ENCODE assay signal across 25 mouse cellular contexts in genomic region chr1:170112261-170112660, GRCm38 (mm10). TPM values are rescaled to one million over a fixed set of nuclear protein-coding genes. Genes with fewer than 3 reads are reported as not detected.
DNase-seq lines count a peak whose midpoint lies in the region; ATAC-seq and TF ChIP-seq lines count a peak whose summit lies in the region.
"Had no signal": no experiment of that assay in that cellular context is flagged by ENCODE, and none has a peak within 500 bp of the region (broad histone marks: within the 10 kb centered on the region; RNA-seq: fewer than 3 reads in every experiment).

No protein-coding gene starts in this region.

- no peak overlapping the region for H3K9ac ChIP-seq in neural tube, embryonic 13.5 days
- H3K9ac ChIP-seq in neural tube, embryonic 15.5 days (replicated peaks): no peak overlapping the region
- H3K9ac ChIP-seq in embryonic facial prominence, embryonic 15.5 days: no peak overlapping the region
- no peak overlapping the region for H3K9ac ChIP-seq in stomach, postnatal 0 days (ENCODE audit: low read length)
- no peak overlapping the region for H3K9ac ChIP-seq in midbrain, embryonic 16.5 days (ENCODE audit: low read depth, low read length)
- H3K9ac ChIP-seq: forebrain, embryonic 15.5 days; heart, embryonic 13.5 days; limb, embryonic 15.5 days; liver, embryonic 13.5 days; midbrain, embryonic 15.5 days; neural tube, embryonic 12.5 days had no signal

- intact Hi-C loops in left cerebral cortex, postnatal 14 days (cut with DNase I): no loop called here

- peak; percentile 32 for DNase-seq in adipocyte (ENCODE audit: low spot score)
- no peak for DNase-seq in stomach, postnatal 0 days (ENCODE audit: low spot score)
- no peak for DNase-seq in left cerebral cortex, postnatal 14 days (ENCODE audit: low spot score in 2 of 2)
- no peak for DNase-seq in cerebellum, adult 11 months
- DNase-seq: heart, postnatal 14 days; kidney, postnatal 25 days; liver, embryonic 13.5 days; lung, adult 18-20 months; right cerebral cortex, postnatal 14 days had no signal

- no peaks in the 10 kb centered on the region for H3K9me3 ChIP-seq in neural tube, embryonic 13.5 days
- no peaks in the 10 kb centered on the region for H3K9me3 ChIP-seq in neural tube, embryonic 15.5 days (replicated peaks)
- no peaks in the 10 kb centered on the region for H3K9me3 ChIP-seq in embryonic facial prominence, embryonic 15.5 days (replicated peaks)
- H3K9me3 ChIP-seq in stomach, postnatal 0 days (ENCODE audit: control insufficient read depth, low read length): no peaks in the 10 kb centered on the region
- H3K9me3 ChIP-seq in midbrain, embryonic 16.5 days (replicated peaks; ENCODE audit: control insufficient read depth, low read length, poor library complexity, severe bottlenecking): no peaks in the 10 kb centered on the region
- H3K9me3 ChIP-seq: forebrain, embryonic 15.5 days; G1E; heart, embryonic 13.5 days; hindbrain, embryonic 10.5 days; limb, embryonic 15.5 days; liver, embryonic 13.5 days; midbrain, embryonic 15.5 days; neural tube, embryonic 12.5 days had no signal

- H3K27me3 ChIP-seq in neural tube, embryonic 13.5 days: no peaks in the 10 kb centered on the region
- no peaks in the 10 kb centered on the region for H3K27me3 ChIP-seq in neural tube, embryonic 15.5 days (replicated peaks)
- H3K27me3 ChIP-seq in embryonic facial prominence, embryonic 15.5 days: no peaks in the 10 kb centered on the region
- H3K27me3 ChIP-seq in stomach, postnatal 0 days (ENCODE audit: control insufficient read depth, insufficient read depth, low read length): no peaks in the 10 kb centered on the region
- no peaks in the 10 kb centered on the region for H3K27me3 ChIP-seq in midbrain, embryonic 16.5 days (ENCODE audit: control insufficient read depth, insufficient read depth, low read depth, low read length)
- H3K27me3 ChIP-seq: forebrain, embryonic 15.5 days; heart, embryonic 13.5 days; limb, embryonic 15.5 days; liver, embryonic 13.5 days; midbrain, embryonic 15.5 days; neural tube, embryonic 12.5 days had no signal

- no peak overlapping the region for H3K4me3 ChIP-seq in neural tube, embryonic 13.5 days
- no peak overlapping the region for H3K4me3 ChIP-seq in neural tube, embryonic 15.5 days (replicated peaks)
- H3K4me3 ChIP-seq in embryonic facial prominence, embryonic 15.5 days (replicated peaks): no peak overlapping the region
- H3K4me3 ChIP-seq in stomach, postnatal 0 days (ENCODE audit: low read depth, low read length): no peak overlapping the region
- no peak overlapping the region for H3K4me3 ChIP-seq in midbrain, embryonic 16.5 days (ENCODE audit: low read depth, low read length)
- H3K4me3 ChIP-seq: forebrain, embryonic 15.5 days; heart, embryonic 13.5 days; hindbrain, embryonic 10.5 days; liver, embryonic 13.5 days; midbrain, embryonic 15.5 days; neural tube, embryonic 12.5 days had no signal

- TF ChIP-seq EP300 in stomach, postnatal 0 days (optimal IDR thresholded peaks at IDR 0.05): no peak

- WGBS in neural tube, embryonic 13.5 days: 91% methylated on average over 10 of the region's 10 CpGs
- 93% methylated on average over 10 of the region's 10 CpGs for WGBS in neural tube, embryonic 15.5 days
- 84% methylated on average over 10 of the region's 10 CpGs for WGBS in embryonic facial prominence, embryonic 15.5 days
- 90% methylated on average over 10 of the region's 10 CpGs for WGBS in stomach, postnatal 0 days
- WGBS in midbrain, embryonic 16.5 days: 90% methylated on average over 10 of the region's 10 CpGs

- H3K4me1 ChIP-seq in neural tube, embryonic 13.5 days (replicated peaks): no peaks in the 10 kb centered on the region
- no peaks in the 10 kb centered on the region; the same call in 1 of the 2 replicates for H3K4me1 ChIP-seq in neural tube, embryonic 15.5 days
- peaks cover 36% of the 10 kb centered on the region for H3K4me1 ChIP-seq in embryonic facial prominence, embryonic 15.5 days
- no peaks in the 10 kb centered on the region for H3K4me1 ChIP-seq in stomach, postnatal 0 days (replicated peaks; ENCODE audit: control insufficient read depth, insufficient read depth)
- no peaks in the 10 kb centered on the region for H3K4me1 ChIP-seq in midbrain, embryonic 16.5 days (ENCODE audit: control insufficient read depth, insufficient read depth, low read length)
- H3K4me1 ChIP-seq: liver, embryonic 13.5 days; midbrain, embryonic 15.5 days; neural tube, embryonic 12.5 days had no signal

- 0 out of 2 replicates have a peak overlapping the region, but pooled peaks have one; percentile 9 for H3K4me2 ChIP-seq in neural tube, embryonic 13.5 days
- H3K4me2 ChIP-seq in neural tube, embryonic 15.5 days: no peak overlapping the region
- no peak overlapping the region; the same call in 1 of the 2 replicates for H3K4me2 ChIP-seq in embryonic facial prominence, embryonic 15.5 days (replicated peaks)
- H3K4me2 ChIP-seq in stomach, postnatal 0 days (replicated peaks; ENCODE audit: low read depth): no peak overlapping the region
- no peak overlapping the region for H3K4me2 ChIP-seq in midbrain, embryonic 16.5 days (ENCODE audit: low read length)
- H3K4me2 ChIP-seq: forebrain, embryonic 15.5 days; liver, embryonic 13.5 days; midbrain, embryonic 15.5 days; neural tube, embryonic 12.5 days had no signal

- TF ChIP-seq CTCF in stomach, postnatal 0 days (IDR thresholded peaks at IDR 0.05; ENCODE audit: low read depth): 0 out of 2 replicates have a peak, but pooled peaks have one; percentile 18

- no peaks in the 10 kb centered on the region for H3K36me3 ChIP-seq in neural tube, embryonic 13.5 days
- no peaks in the 10 kb centered on the region for H3K36me3 ChIP-seq in neural tube, embryonic 15.5 days
- H3K36me3 ChIP-seq in embryonic facial prominence, embryonic 15.5 days: no peaks in the 10 kb centered on the region
- H3K36me3 ChIP-seq in stomach, postnatal 0 days (ENCODE audit: control insufficient read depth, insufficient read depth, low read length): no peaks in the 10 kb centered on the region
- H3K36me3 ChIP-seq in midbrain, embryonic 16.5 days (ENCODE audit: control insufficient read depth, insufficient read depth, low read length): no peaks in the 10 kb centered on the region
- H3K36me3 ChIP-seq: forebrain, embryonic 15.5 days; G1E; heart, embryonic 13.5 days; hindbrain, embryonic 10.5 days; limb, embryonic 15.5 days; liver, embryonic 13.5 days; midbrain, embryonic 15.5 days; neural tube, embryonic 12.5 days had no signal

- H3K27ac ChIP-seq in neural tube, embryonic 13.5 days (replicated peaks): no peak overlapping the region
- no peak overlapping the region for H3K27ac ChIP-seq in neural tube, embryonic 15.5 days (replicated peaks)
- H3K27ac ChIP-seq in embryonic facial prominence, embryonic 15.5 days (replicated peaks): peak overlapping the region; percentile 96; the same call in 1 of the 2 replicates
- H3K27ac ChIP-seq in stomach, postnatal 0 days (replicated peaks): peak overlapping the region; percentile 95; the same call in 1 of the 2 replicates
- no peak overlapping the region for H3K27ac ChIP-seq in midbrain, embryonic 16.5 days (ENCODE audit: low read length)
- H3K27ac ChIP-seq: forebrain, embryonic 15.5 days; heart, embryonic 13.5 days; liver, embryonic 13.5 days; macrophage; midbrain, embryonic 15.5 days; neural tube, embryonic 12.5 days had no signal

- no peak for ATAC-seq in neural tube, embryonic 13.5 days (ENCODE audit: low read depth)
- ATAC-seq in neural tube, embryonic 15.5 days (ENCODE audit: low FRiP score): no peak
- ATAC-seq in embryonic facial prominence, embryonic 15.5 days (ENCODE audit: insufficient number of reproducible peaks, low FRiP score, low TSS enrichment, low read depth): no peak
- no peak for ATAC-seq in stomach, postnatal 0 days (ENCODE audit: low FRiP score, low TSS enrichment)
- ATAC-seq in midbrain, embryonic 16.5 days: no peak
- ATAC-seq: forebrain, embryonic 15.5 days; hindbrain, embryonic 16.5 days; intestine, embryonic 16.5 days; lung, postnatal 0 days; midbrain, embryonic 15.5 days had no signal

RNA-seq across cellular contexts. Expression of gene Ddr2, which starts 1.7 kb away (rescaled TPM):
- 10.2 and 16.5 TPM in 2 replicates for polyA plus RNA-seq in neural tube, embryonic 13.5 days (2015; fragmentation: Nextera tagmentation; extraction: Ambion mirVana)
- polyA plus RNA-seq in neural tube, embryonic 15.5 days (2015; fragmentation: Nextera tagmentation; extraction: Ambion mirVana): 8.4 and 10.6 TPM in 2 replicates
- 89.0 and 90.2 TPM in 2 replicates for polyA plus RNA-seq in embryonic facial prominence, embryonic 15.5 days (2015; fragmentation: Nextera tagmentation; extraction: Ambion mirVana)
- polyA plus RNA-seq in stomach, postnatal 0 days (2015; fragmentation: Nextera tagmentation; extraction: Ambion mirVana): 22.9 and 25.8 TPM in 2 replicates
- 1 to 10 TPM; 7.6 to 9.9 TPM for total RNA-seq in left cerebral cortex, postnatal 14 days (2021)
- polyA plus RNA-seq in midbrain, embryonic 16.5 days (2015; fragmentation: Nextera tagmentation; extraction: Ambion mirVana): 7.0 and 7.9 TPM in 2 replicates
- total RNA-seq: megakaryocyte-erythroid progenitor cell, adult 5-6 weeks had no signal
- polyA plus RNA-seq: G1E had no signal

Comparison
In these comparisons a context has a peak if more than half of its experiments do, and no peak if none do; other contexts are left out.
1. H3K27ac ChIP-seq: peak in embryonic facial prominence, embryonic 15.5 days (single experiment) and stomach, postnatal 0 days (single experiment); none in neural tube, embryonic 13.5 days (single experiment), neural tube, embryonic 15.5 days (single experiment) and midbrain, embryonic 16.5 days (single experiment).